Mouse (Mus musculus): ENCODE measurements around the gene Ubxn10.

- no peak for TF ChIP-seq CTCF (IDR thresholded peaks at IDR 0.05; ENCODE audit: low read depth, low read length)
- no peak for TF ChIP-seq POLR2A (IDR thresholded peaks at IDR 0.05; ENCODE audit: borderline replicate concordance, low read depth, low read length)
Observed at GRCm38 (mm10) chr4:138680124-138680523, 56.8 kb downstream of the Ubxn10 start.
